Mouse (Mus musculus) ovary, adult 18-20 months (tissue): Measurements from ENCODE around the gene Cartpt.
"Not testable (repeated sequence)": the region's sequence is repeated elsewhere in the genome, so short reads cannot be mapped to it uniquely, and the experiment has no call there.

Source experiments
- DNase-seq: peaks from one replicate; pipeline ENCODE4 v3.0.0; 2022; ENCODE audit warnings: low spot score, mixed read lengths

The Cartpt gene

DNA sequence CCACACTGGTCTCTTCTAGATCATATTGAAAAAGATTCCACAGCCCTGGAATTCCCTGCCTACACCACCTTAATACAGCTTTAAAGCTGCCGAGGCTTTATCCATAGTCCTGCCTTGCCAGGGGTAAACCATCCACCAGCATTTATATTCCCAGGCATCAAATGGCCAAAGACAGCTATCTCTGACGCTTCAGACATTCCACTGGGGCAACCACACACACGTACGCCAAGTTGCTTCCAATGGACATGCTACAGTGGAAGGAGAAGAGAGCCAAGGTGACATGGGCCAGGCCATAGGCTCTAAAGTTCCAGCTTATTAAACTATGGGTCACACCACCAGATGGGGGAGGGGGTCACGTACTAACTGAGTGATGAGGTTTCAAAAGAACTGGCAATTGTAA, 45.7 kb downstream of the Cartpt start:
- DNase-seq = no peak

GRCm38 (mm10) chr13:99853131-99853530, 47.8 kb downstream of the Cartpt start:
- DNase-seq = no peak

- not testable (repeated sequence) for DNase-seq
Observed at GRCm38 (mm10) chr13:99852416-99852815, 48.5 kb downstream of the Cartpt start.

DNA sequence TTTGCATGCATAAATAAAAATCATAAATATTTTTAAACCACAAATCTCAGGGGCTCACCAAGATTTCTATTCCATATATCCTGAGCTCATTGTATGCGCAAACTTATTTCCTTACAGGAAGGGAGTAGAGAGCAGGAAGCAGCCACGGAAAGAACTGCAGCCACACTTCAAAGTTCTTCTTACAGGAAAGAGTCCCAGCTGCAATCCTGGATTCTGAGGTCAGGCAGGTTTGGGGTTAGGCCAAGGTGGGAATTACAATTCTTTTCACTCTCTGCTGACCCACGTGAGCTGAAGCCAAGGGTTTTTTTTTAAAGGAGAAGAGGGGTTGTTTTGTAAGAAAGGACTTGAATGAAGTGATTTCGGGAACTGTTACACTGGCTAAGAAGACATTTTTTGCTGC, 49.9 kb downstream of the Cartpt start:
- DNase-seq = no peak

DNA sequence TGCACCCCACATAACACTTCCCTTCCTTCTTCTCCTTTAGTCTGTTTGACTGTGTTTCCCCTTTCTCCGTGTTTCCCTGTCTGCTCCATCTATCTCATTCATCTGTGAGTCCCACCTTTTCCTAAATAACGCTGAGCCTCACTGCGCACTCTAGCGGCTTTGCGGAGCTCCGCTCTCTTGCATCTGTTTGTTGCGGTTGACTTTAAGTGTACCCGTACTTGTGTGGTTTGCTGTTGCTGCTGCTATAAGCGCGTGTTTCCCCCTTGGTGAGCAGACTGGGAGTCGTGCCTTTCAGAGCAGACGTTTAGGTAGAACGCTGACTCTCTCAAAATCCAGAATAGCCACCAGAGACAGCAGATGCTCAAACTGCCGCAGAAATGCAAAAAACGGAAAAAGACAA, 51.3 kb downstream of the Cartpt start:
- no peak for DNase-seq
